Mouse (Mus musculus): Measurements from ENCODE around the gene Ncoa4. TPM values are rescaled to one million over a fixed set of nuclear protein-coding genes. Genes with fewer than 3 reads are reported as not detected.
"Not testable (repeated sequence)": the region's sequence is repeated elsewhere in the genome, so short reads cannot be mapped to it uniquely, and the experiment has no call there.

Ncoa4 gene
- total RNA-seq, 2 experiments from 2014 or later = 99.0 to 115 TPM

- DNase-seq = no peak
Measured at GRCm38 (mm10) chr14:32161090-32161885, 1.6 kb downstream of the Ncoa4 start.

- DNase-seq = no peak
Measured at GRCm38 (mm10) chr14:32162231-32162630, 2.6 kb downstream of the Ncoa4 start.

- DNase-seq = no peak
Measured at GRCm38 (mm10) chr14:32163203-32163888, 3.7 kb downstream of the Ncoa4 start.

- no peak for DNase-seq
Measured at GRCm38 (mm10) chr14:32164173-32165051, 4.7 kb downstream of the Ncoa4 start.

- peak; percentile 74 for DNase-seq
Measured at GRCm38 (mm10) chr14:32165278-32166061, 5.8 kb downstream of the Ncoa4 start.

GRCm38 (mm10) chr14:32166062-32166441 is 6.4 kb downstream of the Ncoa4 start:
- no peak for DNase-seq

- DNase-seq = no peak
Measured at GRCm38 (mm10) chr14:32166840-32167239, 7.2 kb downstream of the Ncoa4 start.

- no peak for DNase-seq
Measured at GRCm38 (mm10) chr14:32167326-32167725, 7.7 kb downstream of the Ncoa4 start.

- DNase-seq = no peak
Measured at GRCm38 (mm10) chr14:32168653-32169231, 9.1 kb downstream of the Ncoa4 start.

- DNase-seq = no peak
Measured at GRCm38 (mm10) chr14:32170137-32170536, 10.5 kb downstream of the Ncoa4 start.

- DNase-seq = no peak
Measured at GRCm38 (mm10) chr14:32175310-32175709, 15.6 kb downstream of the Ncoa4 start.

GRCm38 (mm10) chr14:32176590-32176989 is 16.9 kb downstream of the Ncoa4 start:
- DNase-seq = not testable (repeated sequence)

GRCm38 (mm10) chr14:32179393-32180195 is 19.9 kb downstream of the Ncoa4 start:
- DNase-seq = no peak

GRCm38 (mm10) chr14:32180861-32181260 is 21.2 kb downstream of the Ncoa4 start:
- DNase-seq = no peak

GRCm38 (mm10) chr14:32183846-32184245 is 24.2 kb downstream of the Ncoa4 start:
- no peak for DNase-seq

- DNase-seq = no peak
Measured at GRCm38 (mm10) chr14:32190627-32191391, 31.1 kb downstream of the Ncoa4 start.

GRCm38 (mm10) chr14:32191926-32192325 is 32.3 kb downstream of the Ncoa4 start:
- DNase-seq = no peak

GRCm38 (mm10) chr14:32192437-32192836 is 32.8 kb downstream of the Ncoa4 start:
- peak; percentile 69 for DNase-seq

GRCm38 (mm10) chr14:32193557-32193956 is 33.9 kb downstream of the Ncoa4 start:
- DNase-seq = not testable (repeated sequence)

GRCm38 (mm10) chr14:32201354-32201753 is 41.7 kb downstream of the Ncoa4 start:
- no peak for DNase-seq

Data from heart, postnatal 4 days (tissue).